Mouse (Mus musculus): ENCODE results near the gene Pqlc3.
A peak's percentile ranks its signal among the peaks of the same experiment; 100 is the strongest.
"Not testable (repeated sequence)": the region's sequence is repeated elsewhere in the genome, so short reads cannot be mapped to it uniquely, and the experiment has no call there.

Pqlc3 gene

GRCm38 (mm10) chr12:16999739-17000497 is at the start of gene Pqlc3:
Gene Pqlc3 (minus strand): TSS chr12:17000408.
- peak; percentile 95 for DNase-seq (ENCODE audit: low read depth, low spot score)

- peak; percentile 19 for DNase-seq (ENCODE audit: low read depth, low spot score)
Measured at GRCm38 (mm10) chr12:17049796-17050195, 49.6 kb upstream of the Pqlc3 start.

- DNase-seq (ENCODE audit: low read depth, low spot score), result no peak
Measured at GRCm38 (mm10) chr12:17048979-17049612, 48.9 kb upstream of the Pqlc3 start.

DNA sequence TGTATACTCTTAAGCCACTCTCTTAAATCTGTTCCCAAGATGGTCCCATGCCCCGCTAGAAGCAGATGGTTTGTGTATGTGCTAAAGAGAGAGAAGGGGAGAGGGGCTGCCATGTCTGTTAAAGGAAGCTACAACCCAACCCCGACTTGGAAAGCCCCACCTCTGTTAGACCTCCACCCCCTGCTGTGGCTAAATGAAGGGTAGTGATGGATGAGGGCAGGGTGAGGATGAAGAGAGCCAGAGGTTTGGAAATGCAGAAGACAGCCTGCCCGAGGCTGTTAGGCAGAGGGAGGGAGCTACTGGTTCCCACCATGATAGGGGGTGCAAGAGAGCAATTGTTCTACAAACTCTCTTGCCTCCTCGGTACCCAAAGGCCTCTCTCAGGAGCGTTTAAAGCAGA is 43.1 kb upstream of the Pqlc3 start:
- DNase-seq (ENCODE audit: low read depth, low spot score), result peak; percentile 71

GRCm38 (mm10) chr12:17040567-17040966 is 40.4 kb upstream of the Pqlc3 start:
- peak; percentile 71 for DNase-seq (ENCODE audit: low read depth, low spot score)

- DNase-seq (ENCODE audit: low read depth, low spot score), result no peak
Measured at GRCm38 (mm10) chr12:17039415-17039814, 39.2 kb upstream of the Pqlc3 start.

DNA sequence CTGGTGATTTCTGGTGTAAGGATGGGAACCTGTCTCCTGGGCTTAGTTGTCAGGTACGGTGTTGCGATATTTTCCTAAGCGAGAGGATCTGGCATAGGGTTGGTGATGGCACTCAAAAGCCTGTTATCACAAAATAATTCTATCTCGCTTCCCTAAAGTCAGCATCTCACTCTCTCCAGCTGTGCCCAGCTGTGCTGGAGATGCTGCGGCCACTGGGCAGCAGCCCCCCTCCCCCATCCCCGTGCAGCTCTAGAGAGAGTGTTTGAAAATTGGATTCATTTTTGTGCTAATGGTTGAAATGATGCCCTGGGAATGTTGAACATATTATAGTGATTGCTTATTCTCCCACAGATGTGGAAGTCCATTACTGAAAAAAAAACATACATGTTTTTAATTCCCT is 38.0 kb upstream of the Pqlc3 start:
- DNase-seq (ENCODE audit: low read depth, low spot score), result no peak

- DNase-seq (ENCODE audit: low read depth, low spot score), result peak; percentile 64
Measured at GRCm38 (mm10) chr12:17037053-17037610, 36.9 kb upstream of the Pqlc3 start.

- DNase-seq (ENCODE audit: low read depth, low spot score), result no peak
Measured at GRCm38 (mm10) chr12:17036532-17036931, 36.3 kb upstream of the Pqlc3 start.

DNA sequence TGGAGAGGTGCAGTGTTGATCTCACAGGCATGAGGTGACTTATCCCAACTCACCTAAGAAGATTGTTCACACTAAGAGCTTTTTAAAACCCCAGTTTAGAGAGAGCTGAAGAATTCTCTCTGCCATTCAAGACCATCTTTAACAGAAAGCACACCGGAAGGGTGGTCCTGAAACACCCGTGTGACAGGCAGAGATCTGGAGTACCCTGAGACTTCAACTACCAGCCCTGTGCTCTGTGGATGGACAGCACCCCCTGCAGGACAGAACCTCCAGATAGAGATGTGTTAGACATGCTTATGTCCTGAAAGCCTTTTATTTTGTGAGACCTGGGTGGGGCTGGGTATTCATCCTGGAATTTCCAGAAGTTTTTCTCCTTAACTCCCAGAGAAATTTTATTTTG is 34.9 kb upstream of the Pqlc3 start:
- peak; percentile 89 for DNase-seq (ENCODE audit: low read depth, low spot score)

DNA sequence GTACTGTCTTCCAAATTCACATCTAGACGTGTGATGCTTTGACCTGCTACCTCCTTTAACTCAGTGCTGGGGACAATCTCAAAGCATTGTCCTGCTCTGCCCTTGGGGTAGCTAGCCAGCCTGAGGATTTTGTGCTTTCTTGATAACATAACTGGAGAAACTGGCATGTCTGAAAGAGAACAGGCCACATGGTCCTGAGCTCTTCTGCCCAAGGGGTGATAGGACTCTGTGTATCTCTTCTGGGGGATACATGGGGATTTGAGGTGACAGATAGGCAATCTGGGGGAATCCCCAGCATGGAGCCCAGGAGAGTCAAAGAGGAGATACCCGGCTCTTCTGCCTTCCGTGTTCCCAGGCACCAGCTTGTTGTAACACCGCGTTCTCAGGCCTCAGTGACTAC is 34.5 kb upstream of the Pqlc3 start:
- no peak for DNase-seq (ENCODE audit: low read depth, low spot score)

GRCm38 (mm10) chr12:17033464-17033841 is 33.2 kb upstream of the Pqlc3 start:
- DNase-seq (ENCODE audit: low read depth, low spot score), result peak; percentile 63

- peak; percentile 79 for DNase-seq (ENCODE audit: low read depth, low spot score)
Measured at GRCm38 (mm10) chr12:17032694-17033463, 32.7 kb upstream of the Pqlc3 start.

DNA sequence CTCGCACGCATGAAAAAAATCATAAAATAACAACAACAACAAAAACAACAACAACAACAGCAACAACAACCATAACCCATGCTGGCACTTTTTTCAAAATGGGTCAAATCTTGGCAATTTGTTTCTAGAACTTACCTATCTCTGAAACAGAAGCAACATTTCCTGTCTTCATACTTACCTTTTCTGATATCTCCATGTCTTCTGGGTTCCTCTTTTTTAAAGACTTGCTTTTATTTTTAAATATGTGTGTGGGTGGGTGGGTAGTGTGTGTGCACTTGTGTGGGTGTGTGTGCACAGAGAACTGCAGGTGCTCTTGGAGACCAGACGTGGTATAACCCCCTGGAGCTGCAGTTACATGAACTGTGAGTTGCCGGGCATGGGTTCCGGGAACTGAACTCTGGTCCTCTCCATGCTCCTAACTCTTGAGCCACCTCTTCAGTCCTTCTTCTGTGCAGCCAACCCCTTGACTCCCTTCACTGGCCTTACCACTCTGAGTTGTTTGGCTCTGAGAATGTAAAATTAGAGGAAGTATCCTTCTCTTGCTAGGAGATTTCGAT is 24.4 kb upstream of the Pqlc3 start:
- DNase-seq (ENCODE audit: low read depth, low spot score), result no peak

DNA sequence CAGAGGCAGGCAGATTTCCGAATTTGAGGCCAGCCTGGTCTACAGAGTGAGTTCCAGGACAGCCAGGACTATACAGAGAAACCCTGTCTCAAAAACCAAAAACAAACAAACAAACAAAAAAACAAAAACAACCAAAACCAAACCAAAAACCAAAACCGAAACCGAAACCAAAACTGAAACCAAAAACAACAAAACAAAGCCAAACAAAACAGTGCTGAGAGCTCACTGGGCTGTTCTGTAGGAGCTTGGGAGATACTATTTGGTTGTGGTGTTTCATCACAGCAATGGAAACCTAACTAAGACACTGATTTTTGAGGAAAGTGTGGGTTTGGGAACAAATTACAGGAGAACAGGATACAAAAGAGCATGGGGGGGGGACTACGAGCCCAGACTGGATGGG is 21.9 kb upstream of the Pqlc3 start:
- no peak for DNase-seq (ENCODE audit: low read depth, low spot score)

GRCm38 (mm10) chr12:17021125-17021524 is 20.9 kb upstream of the Pqlc3 start:
- not testable (repeated sequence) for DNase-seq (ENCODE audit: low read depth, low spot score)

GRCm38 (mm10) chr12:17018468-17018867 is 18.3 kb upstream of the Pqlc3 start:
- peak; percentile 38 for DNase-seq (ENCODE audit: low read depth, low spot score)

DNA sequence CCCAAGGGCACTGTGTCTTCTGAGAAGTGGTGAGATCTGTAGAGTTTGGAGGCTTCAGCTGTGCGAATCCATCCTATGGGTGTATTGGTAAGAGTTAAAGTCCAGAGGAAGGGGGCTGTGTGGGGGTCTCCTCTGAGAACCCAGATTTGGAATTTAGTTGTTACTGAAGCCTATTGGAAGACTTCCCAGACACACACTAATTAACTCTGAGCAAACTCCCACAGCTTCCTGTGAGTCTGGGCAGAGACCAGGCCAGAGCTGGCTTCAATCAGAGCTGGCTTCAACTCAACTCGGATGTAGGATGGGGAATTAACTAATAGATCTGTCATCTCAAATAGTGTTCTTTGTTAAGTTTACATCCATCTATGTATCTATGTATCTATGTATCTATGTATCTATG is 15.5 kb upstream of the Pqlc3 start:
- DNase-seq (ENCODE audit: low read depth, low spot score), result no peak

- DNase-seq (ENCODE audit: low read depth, low spot score), result no peak
Measured at GRCm38 (mm10) chr12:17012067-17012899, 12.1 kb upstream of the Pqlc3 start.

DNA sequence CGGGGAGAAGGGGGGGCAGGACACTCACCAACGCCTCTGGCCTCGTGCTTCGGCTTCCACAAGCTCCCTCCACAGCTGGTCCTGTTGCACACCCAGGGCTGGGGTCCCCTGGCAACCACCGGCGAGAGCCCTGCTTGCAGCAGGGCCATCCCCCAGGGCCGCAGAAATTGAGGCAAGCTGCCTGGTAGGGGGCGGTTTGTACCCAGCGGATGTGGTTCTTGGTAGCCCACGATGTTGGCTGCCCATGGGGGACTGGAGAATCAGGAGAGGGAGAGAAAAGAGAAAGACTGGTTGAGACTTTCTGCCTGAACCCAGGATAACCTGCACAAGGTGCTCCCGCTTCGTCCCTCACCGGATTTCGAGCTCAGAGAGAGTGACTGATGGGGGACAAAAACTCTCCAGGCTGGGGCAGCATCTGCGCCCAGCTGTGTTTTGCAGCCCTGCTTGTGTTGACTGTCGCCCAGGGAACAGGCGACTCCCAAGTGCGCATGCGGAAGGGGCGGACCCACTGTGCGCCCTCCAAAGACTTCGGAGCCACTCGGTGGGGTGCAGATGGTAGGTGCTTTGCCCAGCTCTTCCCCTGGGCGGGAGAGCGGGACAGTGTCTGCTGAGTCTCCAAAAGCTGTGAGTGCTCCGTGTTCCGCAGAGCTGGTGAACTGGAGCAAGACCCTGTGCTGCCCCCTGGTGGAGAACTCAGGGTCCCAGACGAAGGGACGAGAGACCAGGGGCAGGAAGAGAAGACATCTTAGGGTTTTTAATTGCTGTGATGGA is 11.1 kb upstream of the Pqlc3 start, which contains the start of gene 2410004P03Rik:
2410004P03Rik (minus strand) TSS at position 628 of the 771 bp plus-strand sequence.
- peak; percentile 88 for DNase-seq (ENCODE audit: low read depth, low spot score)
